Comparison of ENCODE assay signal across 9 mouse cellular contexts in genomic region chr7:45515436-45515835, GRCm38 (mm10). TPM values are rescaled to one million over a fixed set of nuclear protein-coding genes. Genes with fewer than 3 reads are reported as not detected.
DNase-seq lines count a peak whose midpoint lies in the region; ATAC-seq and TF ChIP-seq lines count a peak whose summit lies in the region.
"Had no signal": no experiment of that assay in that cellular context is flagged by ENCODE, and none has a peak within 500 bp of the region (broad histone marks: within the 10 kb centered on the region; RNA-seq: fewer than 3 reads in every experiment).

No protein-coding gene starts in this region.

- intact Hi-C loops in left cerebral cortex, postnatal 10 days (cut with DNase I): no loop called here

- no peak overlapping the region for H3K9ac ChIP-seq in hindbrain, embryonic 11.5 days (ENCODE audit: low read depth, low read length)
- H3K9ac ChIP-seq in hindbrain, embryonic 14.5 days: no peak overlapping the region
- H3K9ac ChIP-seq in limb, embryonic 15.5 days: no peak overlapping the region

- DNase-seq in hindbrain, embryonic 11.5 days (ENCODE audit: low spot score): no peak
- no peak for DNase-seq in hindbrain, embryonic 14.5 days (ENCODE audit: low spot score)
- peak; percentile 95 for DNase-seq in ES-CJ7 (ENCODE audit: low read depth, low spot score)
- peak; percentile 56 for DNase-seq in embryo, embryonic 9.5 days (ENCODE audit: extremely low spot score)
- DNase-seq in urinary bladder, postnatal 10 days (ENCODE audit: low spot score): no peak
- no peak for DNase-seq in left cerebral cortex, postnatal 10 days (ENCODE audit: extremely low spot score in 1 of 2, low spot score in 2 of 2)
- DNase-seq in thymus, adult 2 months: no peak

- no peaks in the 10 kb centered on the region for H3K9me3 ChIP-seq in hindbrain, embryonic 11.5 days (ENCODE audit: control insufficient read depth, low read length)
- H3K9me3 ChIP-seq in hindbrain, embryonic 14.5 days (ENCODE audit: control insufficient read depth, low read length): no peaks in the 10 kb centered on the region
- no peaks in the 10 kb centered on the region for H3K9me3 ChIP-seq in limb, embryonic 15.5 days

- no peaks in the 10 kb centered on the region for H3K36me3 ChIP-seq in hindbrain, embryonic 11.5 days (ENCODE audit: control insufficient read depth, insufficient read depth, low read length)
- H3K36me3 ChIP-seq in hindbrain, embryonic 14.5 days (replicated peaks; ENCODE audit: control insufficient read depth, insufficient read depth): no peaks in the 10 kb centered on the region
- no peaks in the 10 kb centered on the region for H3K36me3 ChIP-seq in limb, embryonic 15.5 days
- no peaks in the 10 kb centered on the region for H3K36me3 ChIP-seq in thymus, adult 2 months (ENCODE audit: control insufficient read depth, insufficient read depth, low read length)

- 0 out of 2 replicates have a peak, but pooled peaks have one; percentile 38 for ATAC-seq in hindbrain, embryonic 11.5 days (ENCODE audit: low FRiP score)
- no peak for ATAC-seq in hindbrain, embryonic 14.5 days (ENCODE audit: low FRiP score)
- ATAC-seq in limb, embryonic 15.5 days (ENCODE audit: insufficient number of reproducible peaks, low FRiP score, low TSS enrichment, low read depth): 0 out of 2 replicates have a peak, but pooled peaks have one; percentile 5

- H3K4me1 ChIP-seq in hindbrain, embryonic 11.5 days (replicated peaks; ENCODE audit: control insufficient read depth, insufficient read depth, low read length): no peaks in the 10 kb centered on the region
- no peaks in the 10 kb centered on the region for H3K4me1 ChIP-seq in hindbrain, embryonic 14.5 days (replicated peaks; ENCODE audit: control insufficient read depth, insufficient read depth, low read length)
- peaks cover 11% of the 10 kb centered on the region for H3K4me1 ChIP-seq in limb, embryonic 15.5 days
- H3K4me1 ChIP-seq in thymus, adult 2 months (replicated peaks; ENCODE audit: control insufficient read depth, insufficient read depth, low read length): peaks cover 5% of the 10 kb centered on the region

- TF ChIP-seq POLR2A in thymus, adult 2 months (IDR thresholded peaks at IDR 0.05; ENCODE audit: control insufficient read depth, extremely low read depth, insufficient read depth, low read length, poor library complexity): no peak

- no peak overlapping the region for H3K4me3 ChIP-seq in hindbrain, embryonic 11.5 days (ENCODE audit: low read depth, low read length)
- no peak overlapping the region for H3K4me3 ChIP-seq in hindbrain, embryonic 14.5 days (replicated peaks; ENCODE audit: low read length)
- no peak overlapping the region for H3K4me3 ChIP-seq in limb, embryonic 15.5 days
- H3K4me3 ChIP-seq in thymus, adult 2 months (ENCODE audit: control insufficient read depth, insufficient read depth, low read length): no peak overlapping the region

- no peaks in the 10 kb centered on the region for H3K27me3 ChIP-seq in hindbrain, embryonic 11.5 days (ENCODE audit: control insufficient read depth, insufficient read depth, low read length)
- no peaks in the 10 kb centered on the region for H3K27me3 ChIP-seq in hindbrain, embryonic 14.5 days (ENCODE audit: control insufficient read depth, insufficient read depth, low read length)
- H3K27me3 ChIP-seq in limb, embryonic 15.5 days: no peaks in the 10 kb centered on the region
- H3K27me3 ChIP-seq in thymus, adult 2 months (ENCODE audit: control insufficient read depth, insufficient read depth, low read length): no peaks in the 10 kb centered on the region
- H3K27me3 ChIP-seq: CH12.LX had no signal

- H3K27ac ChIP-seq in hindbrain, embryonic 11.5 days (ENCODE audit: low read depth, low read length): no peak overlapping the region
- no peak overlapping the region for H3K27ac ChIP-seq in hindbrain, embryonic 14.5 days
- peak overlapping the region; percentile 0; the same call in 1 of the 2 replicates for H3K27ac ChIP-seq in limb, embryonic 15.5 days
- H3K27ac ChIP-seq in thymus, adult 2 months (ENCODE audit: control insufficient read depth, insufficient read depth, low read length): no peak overlapping the region

- TF ChIP-seq CTCF in thymus, adult 2 months (IDR thresholded peaks at IDR 0.05; ENCODE audit: borderline replicate concordance, control insufficient read depth, extremely low read depth, insufficient read depth, low read length, poor library complexity): no peak

- 31% methylated on average over 16 of the region's 16 CpGs for WGBS in hindbrain, embryonic 11.5 days
- 33% methylated on average over 16 of the region's 16 CpGs for WGBS in hindbrain, embryonic 14.5 days
- 21% methylated on average over 16 of the region's 16 CpGs for WGBS in limb, embryonic 15.5 days
- 66% methylated on average over 16 of the region's 16 CpGs for WGBS in thymus, adult 2 months

- H3K4me2 ChIP-seq in hindbrain, embryonic 11.5 days (replicated peaks; ENCODE audit: low read depth, low read length): no peak overlapping the region
- H3K4me2 ChIP-seq in hindbrain, embryonic 14.5 days (replicated peaks): no peak overlapping the region
- H3K4me2 ChIP-seq in limb, embryonic 15.5 days: peak overlapping the region; percentile 33

RNA-seq across cellular contexts. Expression of gene Nucb1, which starts 5.2 kb away (rescaled TPM):
- polyA plus RNA-seq in hindbrain, embryonic 11.5 days (2014; fragmentation: Nextera tagmentation; extraction: Ambion mirVana): 88.6 and 92.7 TPM in 2 replicates
- polyA plus RNA-seq in hindbrain, embryonic 14.5 days (2014; fragmentation: Nextera tagmentation; extraction: Ambion mirVana): 121 and 122 TPM in 2 replicates
- polyA plus RNA-seq in limb, embryonic 15.5 days (2015; fragmentation: Nextera tagmentation; extraction: Ambion mirVana): 279 and 295 TPM in 2 replicates
- 100 to 1,000 TPM; 114 to 127 TPM for total RNA-seq in left cerebral cortex, postnatal 10 days (2021)
- polyA plus RNA-seq in thymus, adult 2 months (2012; rRNA removed): 204 and 216 TPM in 2 replicates

RNA-seq across cellular contexts. Expression of gene Ppp1r15a, which starts 10.6 kb away (rescaled TPM):
- 15.1 and 15.7 TPM in 2 replicates for polyA plus RNA-seq in hindbrain, embryonic 11.5 days (2014; fragmentation: Nextera tagmentation; extraction: Ambion mirVana)
- 12.9 and 13.0 TPM in 2 replicates for polyA plus RNA-seq in hindbrain, embryonic 14.5 days (2014; fragmentation: Nextera tagmentation; extraction: Ambion mirVana)
- polyA plus RNA-seq in limb, embryonic 15.5 days (2015; fragmentation: Nextera tagmentation; extraction: Ambion mirVana): 22.3 and 26.1 TPM in 2 replicates
- total RNA-seq in left cerebral cortex, postnatal 10 days (2021): 10 to 100 TPM; 25.5 to 28.5 TPM
- 27.6 and 35.3 TPM in 2 replicates for polyA plus RNA-seq in thymus, adult 2 months (2012; rRNA removed)

RNA-seq across cellular contexts. Expression of gene Plekha4, which starts 10.7 kb away (rescaled TPM):
- polyA plus RNA-seq in hindbrain, embryonic 11.5 days (2014; fragmentation: Nextera tagmentation; extraction: Ambion mirVana): 2.1 and 2.3 TPM in 2 replicates
- polyA plus RNA-seq in hindbrain, embryonic 14.5 days (2014; fragmentation: Nextera tagmentation; extraction: Ambion mirVana): 1.4 and 2.3 TPM in 2 replicates
- polyA plus RNA-seq in limb, embryonic 15.5 days (2015; fragmentation: Nextera tagmentation; extraction: Ambion mirVana): 5.7 and 6.8 TPM in 2 replicates
- total RNA-seq in left cerebral cortex, postnatal 10 days (2021): 1 to 10 TPM; 1.3 to 2.7 TPM
- polyA plus RNA-seq in thymus, adult 2 months (2012; rRNA removed): 9.7 and 12.3 TPM in 2 replicates

RNA-seq across cellular contexts. Expression of gene Dhdh, which starts 26.8 kb away (rescaled TPM):
- polyA plus RNA-seq in hindbrain, embryonic 11.5 days (2014; fragmentation: Nextera tagmentation; extraction: Ambion mirVana): 2.9 and 4.1 TPM in 2 replicates
- 2.8 and 3.6 TPM in 2 replicates for polyA plus RNA-seq in hindbrain, embryonic 14.5 days (2014; fragmentation: Nextera tagmentation; extraction: Ambion mirVana)
- 3.1 and 3.3 TPM in 2 replicates for polyA plus RNA-seq in limb, embryonic 15.5 days (2015; fragmentation: Nextera tagmentation; extraction: Ambion mirVana)
- total RNA-seq in left cerebral cortex, postnatal 10 days (2021): 1 to 10 TPM; 3.0 to 3.1 TPM
- 2.3 and 2.4 TPM in 2 replicates for polyA plus RNA-seq in thymus, adult 2 months (2012; rRNA removed)

RNA-seq across cellular contexts. Expression of gene Gm45808, which starts 28.8 kb away (rescaled TPM):
- polyA plus RNA-seq in hindbrain, embryonic 11.5 days (2014; fragmentation: Nextera tagmentation; extraction: Ambion mirVana): not detected in 2 replicates
- not detected in 2 replicates for polyA plus RNA-seq in hindbrain, embryonic 14.5 days (2014; fragmentation: Nextera tagmentation; extraction: Ambion mirVana)
- not detected in 2 replicates for polyA plus RNA-seq in limb, embryonic 15.5 days (2015; fragmentation: Nextera tagmentation; extraction: Ambion mirVana)
- total RNA-seq in left cerebral cortex, postnatal 10 days (2021): not detected
- not detected in 2 replicates for polyA plus RNA-seq in thymus, adult 2 months (2012; rRNA removed)

Comparison
In these comparisons a context has a peak if more than half of its experiments do, and no peak if none do; other contexts are left out.
1. DNase-seq: peak in ES-CJ7 (single experiment) and embryo, embryonic 9.5 days (single experiment); none in hindbrain, embryonic 11.5 days (single experiment), hindbrain, embryonic 14.5 days (single experiment), urinary bladder, postnatal 10 days (single experiment), left cerebral cortex, postnatal 10 days (0 of 2) and thymus, adult 2 months (single experiment).